Mouse (Mus musculus) C2C12 (cell line): Measurements from ENCODE around the gene Trim37.

Experiments used
- CEBPB ChIP-seq: IDR thresholded peaks from one replicate; pipeline ENCODE4 v1.6.1; 2011; ENCODE audit warnings: low read depth, mild to moderate bottlenecking, control low read depth, moderate library complexity
- CTCF ChIP-seq: IDR thresholded peaks from one replicate; pipeline ENCODE4 v1.5.1; 2011; ENCODE audit not compliant: control insufficient read depth, insufficient read depth, insufficient read length
- MAX ChIP-seq: IDR thresholded peaks from one replicate; pipeline ENCODE4 v1.6.1; 2011; ENCODE audit warnings: mild to moderate bottlenecking, control low read depth
- MYOD1 ChIP-seq: IDR thresholded peaks from one replicate; pipeline ENCODE4 v1.6.1; 2011; ENCODE audit warnings: low read depth; ENCODE audit not compliant: control insufficient read depth, insufficient read length
- MYOG ChIP-seq: IDR thresholded peaks from one replicate; pipeline ENCODE4 v1.6.1; 2011; ENCODE audit not compliant: control insufficient read depth, insufficient read length; ENCODE audit errors: extremely low read depth
- USF1 ChIP-seq: IDR thresholded peaks from one replicate; pipeline ENCODE4 v1.6.1; 2011; ENCODE audit warnings: low read depth, mild to moderate bottlenecking, control low read depth, moderate library complexity

DNA sequence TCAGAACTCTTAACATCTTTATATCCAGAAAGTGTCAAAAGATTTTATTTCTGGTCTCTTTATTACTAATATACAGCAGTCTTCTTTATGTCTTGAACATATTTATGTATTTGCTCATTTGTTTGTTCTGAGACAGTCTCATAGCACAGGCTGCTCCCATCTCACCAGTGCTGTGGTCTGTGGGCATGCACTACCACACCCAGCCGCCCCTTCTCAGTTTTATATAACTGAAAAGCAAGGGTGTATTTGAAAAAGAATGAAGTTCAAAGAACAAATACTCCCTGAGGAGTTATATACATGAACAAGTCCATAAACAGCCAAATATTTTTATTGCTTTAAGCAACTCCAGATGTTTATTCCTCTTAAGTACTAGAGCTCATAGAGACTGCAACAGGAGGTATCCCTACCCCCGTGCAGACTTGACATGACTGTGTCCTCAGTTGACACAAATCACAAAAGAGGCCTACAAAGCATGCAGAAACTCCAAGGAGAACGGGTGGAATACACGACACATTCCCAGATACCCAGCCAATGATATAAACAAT, 119.3 kb downstream of the Trim37 start:
- no peak for TF ChIP-seq CTCF
- no peak for TF ChIP-seq MAX
- no peak for TF ChIP-seq USF1
- TF ChIP-seq MYOD1: no peak
- no peak for TF ChIP-seq CEBPB
- no peak for TF ChIP-seq MYOG
